Mouse (Mus musculus): ENCODE measurements around the gene Caln1.
"Not testable (repeated sequence)": the region's sequence is repeated elsewhere in the genome, so short reads cannot be mapped to it uniquely, and the experiment has no call there.

Caln1 gene

GRCm38 (mm10) chr5:130527416-130527815, 158.2 kb downstream of the Caln1 start:
- in situ Hi-C loops (cut with MboI, MseI), result no loop called here

DNA sequence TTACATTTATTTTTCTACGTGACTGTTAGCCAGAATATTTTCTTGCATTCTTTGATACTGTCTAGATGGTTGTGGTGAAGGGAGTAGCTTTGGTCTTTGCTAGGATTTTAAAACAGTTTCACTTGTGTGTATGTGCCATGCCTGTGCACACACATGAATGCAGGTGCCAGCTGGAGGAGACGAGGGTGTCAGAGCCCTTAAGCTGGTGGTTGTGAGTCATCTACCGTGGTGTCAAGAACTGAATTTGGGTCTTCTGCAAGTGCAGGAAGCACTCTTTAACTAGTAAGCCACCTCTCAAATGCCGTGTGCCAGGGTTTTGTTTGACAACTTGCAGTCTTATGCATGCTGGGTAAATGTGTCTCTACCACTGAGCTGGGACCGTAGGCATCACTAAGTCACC, 178.2 kb downstream of the Caln1 start:
- in situ Hi-C loops (cut with MboI, MseI), result no loop called here

DNA sequence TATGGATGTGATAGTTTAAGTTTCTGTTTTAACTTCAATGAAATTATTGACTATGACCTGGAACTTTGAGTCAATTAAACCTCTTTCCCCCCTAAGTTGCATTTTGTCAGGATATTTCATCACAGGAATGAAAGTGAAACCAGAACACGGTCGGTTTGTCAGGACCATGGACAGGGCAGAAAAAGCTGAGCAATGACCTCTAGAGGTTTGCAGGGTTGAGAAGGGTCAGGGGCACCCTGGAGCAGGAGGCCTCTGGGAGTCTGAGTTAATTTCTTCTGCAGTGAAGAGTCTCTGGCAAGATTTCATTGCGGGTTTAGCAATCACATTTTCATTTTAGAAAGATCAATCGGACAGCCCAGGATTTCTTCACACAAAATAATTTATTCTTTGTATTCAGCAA, 184.7 kb downstream of the Caln1 start:
- in situ Hi-C loops (cut with MboI, MseI), result no loop called here

DNA sequence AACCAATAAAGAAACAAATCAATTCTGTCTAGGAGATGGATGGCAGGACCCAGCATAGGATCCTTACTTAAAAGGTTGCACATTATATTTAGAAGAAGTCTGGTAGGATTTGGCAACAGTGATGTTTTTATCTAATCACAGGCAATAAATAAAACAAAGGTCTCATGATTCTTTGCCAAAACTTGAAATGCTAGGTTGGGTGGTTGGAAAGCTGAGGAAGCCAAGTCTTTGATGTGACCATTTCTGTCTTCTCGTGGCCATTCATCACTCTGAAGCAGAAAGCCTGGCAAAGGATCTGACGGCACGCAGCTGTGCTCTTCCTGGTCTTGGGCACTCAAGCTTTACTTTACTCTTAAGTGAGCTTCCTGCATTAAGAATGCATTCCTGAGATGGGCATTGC, 193.9 kb downstream of the Caln1 start:
- in situ Hi-C loops (cut with MboI, MseI), result no loop called here

DNA sequence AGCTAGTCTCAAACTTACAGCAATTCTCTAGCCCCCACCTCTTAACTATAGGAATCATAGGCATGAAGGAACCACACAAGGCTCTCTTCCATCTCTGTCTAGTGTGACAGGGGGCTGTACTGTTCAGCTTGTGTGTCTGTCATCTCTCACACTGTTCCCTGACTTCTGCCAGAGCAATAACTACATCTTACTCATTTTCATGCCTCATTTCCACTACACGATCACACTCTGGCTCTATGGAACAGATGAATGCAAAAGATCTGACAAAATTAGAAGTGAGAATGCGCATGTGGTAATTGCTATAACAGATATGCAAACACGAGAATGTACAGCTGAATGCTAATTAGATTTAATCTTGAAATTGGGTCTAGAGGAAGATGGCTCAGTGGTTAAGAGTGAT, 196.7 kb downstream of the Caln1 start:
- in situ Hi-C loops (cut with MboI, MseI), result no loop called here

GRCm38 (mm10) chr5:130577581-130577980, 208.3 kb downstream of the Caln1 start:
- in situ Hi-C loops (cut with MboI, MseI), result no loop called here

DNA sequence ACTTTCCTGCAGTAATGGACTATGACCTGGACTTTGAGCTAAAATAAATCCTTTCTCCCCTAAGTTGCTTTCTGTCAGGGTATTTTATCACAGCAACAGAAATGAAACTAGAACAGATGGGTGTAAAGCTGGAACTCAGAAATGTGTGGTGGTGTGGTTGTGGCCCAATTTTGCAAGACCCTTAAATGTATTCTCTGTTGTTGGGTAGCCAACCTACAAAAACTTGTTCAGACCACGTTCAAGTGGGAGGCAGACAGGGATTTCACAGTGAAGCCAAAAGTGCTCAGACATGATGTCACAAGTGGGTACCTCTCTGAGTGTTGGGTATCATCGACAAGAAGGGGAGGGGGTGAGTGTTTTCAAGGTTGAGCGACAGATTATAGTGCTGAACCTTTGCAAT, 214.8 kb downstream of the Caln1 start:
- in situ Hi-C loops (cut with MboI, MseI), result no loop called here

- in situ Hi-C loops (cut with MboI, MseI), result no loop called here
Measured at GRCm38 (mm10) chr5:130586257-130586656, 217.0 kb downstream of the Caln1 start.

DNA sequence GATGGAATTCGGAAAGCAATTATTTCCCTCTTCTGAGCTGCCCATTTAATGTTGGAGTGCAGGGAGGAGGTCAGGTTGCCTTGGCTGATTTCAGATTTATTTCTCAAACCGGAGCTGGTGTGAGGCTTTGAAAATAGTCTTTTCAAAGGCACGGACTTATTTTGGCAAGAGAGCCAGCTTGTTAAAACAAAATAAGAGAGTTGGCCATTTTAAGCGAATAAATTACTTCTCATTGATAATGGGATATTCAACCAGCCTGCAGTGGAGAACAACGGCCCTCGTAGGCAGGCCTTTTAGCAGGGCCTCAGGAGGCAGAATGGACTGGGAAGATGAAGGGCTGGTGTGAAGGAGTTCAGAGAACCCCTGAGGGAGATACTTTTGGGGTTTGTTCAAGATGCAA, 227.3 kb downstream of the Caln1 start:
- in situ Hi-C loops (cut with MboI, MseI), result no loop called here

DNA sequence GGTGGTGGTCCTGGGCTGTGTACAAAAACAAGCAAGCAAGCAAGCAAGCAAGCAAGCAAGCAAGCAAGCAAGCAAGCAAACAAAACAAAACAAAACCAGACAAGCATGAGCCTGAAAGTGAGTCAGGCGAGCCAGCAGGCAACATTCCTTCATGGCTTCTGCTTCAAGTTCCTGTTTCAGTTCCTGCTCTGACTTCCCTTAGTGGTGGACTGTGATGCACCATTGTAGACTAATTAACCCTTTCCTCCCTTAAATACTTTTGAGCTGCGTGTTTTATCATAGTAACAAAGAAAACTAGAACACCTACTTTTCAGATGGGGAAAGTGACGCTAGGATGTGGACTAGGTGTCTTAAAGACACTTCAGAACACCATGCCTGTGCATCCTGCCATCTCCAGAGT, 244.4 kb downstream of the Caln1 start:
- in situ Hi-C loops (cut with MboI, MseI), result no loop called here

GRCm38 (mm10) chr5:130614209-130614608, 245.0 kb downstream of the Caln1 start:
- in situ Hi-C loops (cut with MboI, MseI), result no loop called here

GRCm38 (mm10) chr5:130620060-130620459, 250.8 kb downstream of the Caln1 start:
- in situ Hi-C loops (cut with MboI, MseI), result no loop called here

- in situ Hi-C loops (cut with MboI, MseI), result no loop called here
Measured at GRCm38 (mm10) chr5:130623206-130623605, 254.0 kb downstream of the Caln1 start.

DNA sequence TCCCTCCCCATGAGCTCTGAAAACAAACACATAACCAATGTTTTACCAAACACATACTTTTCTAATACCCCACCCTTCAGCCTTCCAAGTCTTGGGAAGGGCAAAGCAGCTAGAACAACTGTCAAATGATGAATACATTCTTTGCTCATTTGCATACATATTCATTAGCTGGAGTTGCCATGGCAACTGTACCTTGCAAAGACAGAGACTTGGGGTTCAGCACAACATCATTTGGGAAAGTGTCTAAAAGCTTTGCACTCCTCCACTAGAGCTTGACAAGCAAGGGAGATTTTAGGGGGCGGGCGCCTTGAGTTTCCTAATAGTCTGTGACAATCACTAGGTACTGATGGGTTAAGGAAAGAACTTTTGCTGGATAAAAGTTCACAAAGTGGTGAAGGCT, 258.5 kb downstream of the Caln1 start:
- in situ Hi-C loops (cut with MboI, MseI), result no loop called here

GRCm38 (mm10) chr5:130635397-130635796, 266.1 kb downstream of the Caln1 start:
- in situ Hi-C loops (cut with MboI, MseI), result no loop called here

GRCm38 (mm10) chr5:130641881-130642280, 272.6 kb downstream of the Caln1 start:
- in situ Hi-C loops (cut with MboI, MseI), result no loop called here

GRCm38 (mm10) chr5:130646126-130646525, 276.9 kb downstream of the Caln1 start:
- in situ Hi-C loops (cut with MboI, MseI), result not testable (repeated sequence)

GRCm38 (mm10) chr5:130658141-130658540, 288.9 kb downstream of the Caln1 start:
- in situ Hi-C loops (cut with MboI, MseI), result no loop called here

- in situ Hi-C loops (cut with MboI, MseI), result no loop called here
Measured at GRCm38 (mm10) chr5:130666091-130666490, 296.8 kb downstream of the Caln1 start.

GRCm38 (mm10) chr5:130672588-130672987, 303.3 kb downstream of the Caln1 start:
- in situ Hi-C loops (cut with MboI, MseI), result no loop called here

- in situ Hi-C loops (cut with MboI, MseI), result no loop called here
Measured at GRCm38 (mm10) chr5:130673092-130673491, 303.8 kb downstream of the Caln1 start.

DNA sequence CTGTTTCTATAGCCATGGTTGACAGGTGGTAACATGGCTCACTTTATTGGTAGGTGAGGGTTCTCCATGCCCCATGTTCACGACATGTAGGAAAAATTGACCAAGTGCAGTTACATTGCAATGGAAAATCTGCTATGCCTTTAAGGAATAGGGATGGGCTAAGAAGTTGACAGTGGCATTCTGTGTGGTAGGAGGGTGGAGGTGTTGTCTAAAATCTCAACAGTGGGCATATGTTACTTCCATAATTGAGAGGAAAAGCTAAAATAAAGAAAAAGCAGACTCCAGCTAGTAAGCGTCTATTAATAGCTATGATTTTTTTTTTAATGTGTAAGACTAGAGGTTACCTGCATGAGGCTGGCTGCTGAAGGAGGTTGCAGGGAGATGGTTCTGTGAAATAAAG, 308.6 kb downstream of the Caln1 start:
- in situ Hi-C loops (cut with MboI, MseI), result no loop called here

GRCm38 (mm10) chr5:130685911-130686658, 316.8 kb downstream of the Caln1 start:
- in situ Hi-C loops (cut with MboI, MseI), result no loop called here
